Mouse (Mus musculus) megakaryocyte, embryonic 14.5 days (primary cell): ENCODE results near the gene Grm8. TPM values are rescaled to one million over a fixed set of nuclear protein-coding genes. Genes with fewer than 3 reads are reported as not detected.

Experiments
- H3K27me3 ChIP-seq: replicated peaks from 2 replicates; pipeline ENCODE3; 2012; ENCODE audit warnings: inconsistent platforms
- H3K36me3 ChIP-seq: replicated peaks from 2 replicates; pipeline ENCODE3; 2012; ENCODE audit warnings: low read length, inconsistent platforms, mixed read lengths
- H3K4me1 ChIP-seq: 2 replicates; pipeline ENCODE4 v1.6.1; 2012; ENCODE audit warnings: inconsistent platforms
- H3K4me3 ChIP-seq: replicated peaks from 2 replicates; pipeline ENCODE3; 2012; ENCODE audit warnings: moderate library complexity, mild to moderate bottlenecking, inconsistent platforms
- H3K9me3 ChIP-seq: 2 replicates; pipeline ENCODE4 v1.6.1; 2012; ENCODE audit warnings: inconsistent platforms
- FLI1 ChIP-seq: IDR thresholded peaks from 2 replicates; pipeline ENCODE4 v1.6.1; 2012; ENCODE audit warnings: low read length, inconsistent platforms, mixed read lengths
- GATA1 ChIP-seq: IDR thresholded peaks from 3 replicates; pipeline ENCODE4 v1.6.1; 2012; ENCODE audit warnings: mixed read lengths, low read length, inconsistent platforms, borderline replicate concordance
- polyA plus RNA-seq: library from polyadenylated mRNA; stranded (reverse); fragments of >175 nt; gene quantifications from 2 replicates; pipeline ENCODE4 v1.2.3, GENCODE M21; 2012; ENCODE audit warnings: low replicate concordance; ENCODE audit not compliant: insufficient read depth

Grm8 gene
- polyA plus RNA-seq, 1 experiment: 0.02 TPM

DNA sequence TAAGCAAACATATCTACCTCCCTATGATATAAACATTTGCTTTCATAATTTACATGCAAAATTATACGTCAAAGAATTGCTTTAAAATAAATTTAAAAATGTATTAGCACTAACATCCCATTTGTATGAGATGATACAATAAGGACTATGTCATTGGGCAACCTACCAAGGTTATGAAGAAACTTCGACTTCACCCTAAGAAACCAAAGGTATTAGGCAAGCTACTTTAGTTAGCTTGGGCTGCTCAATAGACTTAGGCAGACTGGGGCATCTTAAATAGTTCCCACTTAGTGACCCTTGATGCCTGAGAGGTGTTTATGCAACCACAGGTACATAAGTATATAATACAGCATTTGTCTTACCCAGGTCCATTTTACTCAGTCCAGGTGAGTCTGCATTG, 19.5 kb downstream of the Grm8 start:
- Histone ChIP-seq H3K27me3 (no peaks in the 10 kb centered on the region), H3K4me1 (no peaks in the 10 kb centered on the region), H3K36me3 (no peaks in the 10 kb centered on the region), H3K9me3 (0 out of 2 replicates have a peak, but pooled peaks cover 2% of the 10 kb centered on the region), H3K4me3 (no peak overlapping the region)
- TF ChIP-seq GATA1: no peak
- TF ChIP-seq FLI1: no peak

DNA sequence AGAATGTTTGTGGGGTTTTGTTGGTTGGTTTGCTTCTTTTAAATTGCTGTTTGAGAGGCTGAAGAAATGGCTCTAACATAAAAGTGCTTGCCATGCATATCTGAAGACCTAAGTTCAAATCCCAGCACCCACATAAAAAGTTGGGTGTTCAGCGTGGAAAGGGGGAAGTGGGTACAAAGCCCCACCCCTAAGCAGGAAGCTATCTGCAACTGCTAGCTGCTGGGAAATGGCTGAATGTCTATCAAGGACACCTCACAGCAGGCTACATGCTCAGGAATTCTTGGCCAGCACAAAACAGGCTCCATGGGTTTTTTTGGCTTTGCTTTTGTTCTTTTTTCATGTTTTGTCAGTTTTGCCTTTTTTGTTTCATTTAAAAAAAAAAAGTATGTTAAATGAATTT, 20.1 kb downstream of the Grm8 start:
- Histone ChIP-seq H3K9me3 (0 out of 2 replicates have a peak, but pooled peaks cover 2% of the 10 kb centered on the region), H3K4me1 (no peaks in the 10 kb centered on the region)
- TF ChIP-seq GATA1 (no peak), FLI1 (no peak)

DNA sequence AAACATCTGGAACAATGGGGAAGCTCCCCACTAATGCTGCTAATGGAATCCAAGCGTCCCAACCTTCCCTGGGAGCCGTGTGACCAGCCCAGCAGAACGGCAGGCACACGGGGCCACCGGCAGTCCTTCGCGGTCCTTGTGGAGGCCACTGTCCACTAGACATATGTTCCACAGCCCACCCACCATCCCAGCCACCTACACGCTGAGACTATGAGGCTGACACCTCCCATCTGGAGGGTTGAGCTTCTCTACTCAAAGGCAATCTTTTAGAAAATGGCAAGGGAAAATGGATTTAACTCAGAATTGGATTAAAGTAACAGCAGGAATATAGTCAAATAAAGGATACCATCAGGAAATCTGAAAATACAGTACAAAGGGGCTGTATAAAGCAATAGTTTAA, 23.4 kb downstream of the Grm8 start:
- TF ChIP-seq GATA1 (no peak), FLI1 (no peak)
- Histone ChIP-seq H3K4me1 (no peaks in the 10 kb centered on the region), H3K9me3 (0 out of 2 replicates have a peak, but pooled peaks cover 2% of the 10 kb centered on the region), H3K4me3 (no peak overlapping the region), H3K27me3 (no peaks in the 10 kb centered on the region), H3K36me3 (no peaks in the 10 kb centered on the region)

More for the DNA sequence above, 20.1 kb downstream of the Grm8 start:
- no peaks in the 10 kb centered on the region for H3K27me3 ChIP-seq
- no peaks in the 10 kb centered on the region for H3K36me3 ChIP-seq
- H3K4me3 ChIP-seq: no peak overlapping the region

DNA sequence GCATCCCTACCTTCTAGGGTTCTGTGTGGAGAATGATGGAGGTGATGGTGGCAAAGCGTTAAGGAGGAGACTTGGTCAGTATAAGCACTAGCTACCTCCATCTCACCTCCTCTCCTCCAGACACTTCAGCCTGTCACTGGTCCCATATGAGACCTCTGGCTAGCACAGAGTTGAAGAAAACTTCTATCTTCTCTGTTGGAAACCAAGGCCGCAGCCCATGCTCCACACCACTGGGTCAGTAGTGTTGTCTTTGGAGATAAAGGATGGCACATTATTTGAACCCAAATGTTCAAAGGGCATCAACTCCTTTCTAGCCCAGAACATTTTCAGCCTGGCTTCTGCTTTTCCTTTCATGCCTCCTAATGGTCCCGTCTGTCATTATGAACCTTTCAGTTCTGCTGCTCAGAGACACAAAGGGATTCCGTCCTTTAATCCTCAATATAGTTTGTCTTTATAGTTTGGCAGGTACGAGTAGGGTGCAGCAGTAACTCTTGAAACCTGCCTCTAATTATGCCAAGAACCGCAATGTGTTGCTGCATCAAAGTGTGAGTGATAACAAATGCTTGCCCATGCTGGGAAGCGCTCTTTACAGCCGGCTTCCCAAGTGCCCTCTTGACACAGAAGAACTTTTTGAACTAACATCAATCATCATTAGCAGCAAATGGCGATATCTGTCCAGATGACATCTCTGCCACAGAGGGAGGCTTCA, 32.2 kb downstream of the Grm8 start:
- TF ChIP-seq GATA1: no peak
- no peak for TF ChIP-seq FLI1
- no peaks in the 10 kb centered on the region for H3K36me3 ChIP-seq
- H3K4me3 ChIP-seq: no peak overlapping the region
- H3K4me1 ChIP-seq: no peaks in the 10 kb centered on the region
- no peaks in the 10 kb centered on the region for H3K27me3 ChIP-seq
- peaks cover 4% of the 10 kb centered on the region; the same call in 1 of the 2 replicates for H3K9me3 ChIP-seq

DNA sequence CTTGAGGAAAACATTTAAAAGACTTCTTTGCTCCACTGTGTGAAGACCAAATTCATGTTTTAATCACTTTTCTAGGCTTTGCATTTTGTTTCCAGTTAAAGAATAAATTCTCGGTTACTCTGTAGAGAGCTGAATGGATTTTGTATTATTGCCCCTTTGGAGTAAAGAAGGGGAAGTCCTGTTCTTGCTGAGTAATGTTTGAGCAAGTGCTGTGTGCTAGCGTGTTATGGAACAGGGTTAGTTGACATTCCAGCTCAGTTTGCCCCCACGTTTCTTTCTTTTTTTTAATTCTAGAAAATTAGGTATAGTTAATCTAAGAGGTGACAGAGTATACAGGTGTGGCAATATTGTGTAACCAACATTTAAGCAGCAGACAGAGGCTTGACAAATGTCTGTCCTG, 35.0 kb downstream of the Grm8 start:
- no peak for TF ChIP-seq FLI1
- no peak for TF ChIP-seq GATA1

DNA sequence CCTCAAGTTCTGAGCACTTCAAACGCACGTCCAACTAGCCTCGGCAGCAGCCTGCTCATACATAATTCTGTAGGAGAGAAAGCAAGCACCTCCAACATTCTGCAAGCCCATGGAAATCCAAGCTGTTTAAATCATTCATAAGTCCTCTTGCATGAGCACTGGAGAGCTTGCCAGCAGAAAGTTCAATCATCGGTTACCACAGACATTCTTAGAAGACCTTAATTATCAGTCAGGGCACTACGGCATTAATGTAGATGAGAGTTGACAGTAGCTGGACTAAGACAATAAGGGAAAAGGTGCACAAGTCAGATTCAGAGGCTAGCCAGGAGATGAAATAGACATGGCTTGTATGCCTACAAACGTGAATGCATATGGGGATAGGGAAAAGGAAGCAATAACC, 42.5 kb downstream of the Grm8 start:
- no peak overlapping the region for H3K4me3 ChIP-seq
- TF ChIP-seq FLI1: no peak
- TF ChIP-seq GATA1: no peak
- H3K4me1 ChIP-seq: no peaks in the 10 kb centered on the region
- no peaks in the 10 kb centered on the region for H3K36me3 ChIP-seq
- no peaks in the 10 kb centered on the region for H3K9me3 ChIP-seq
- no peaks in the 10 kb centered on the region for H3K27me3 ChIP-seq

More for the DNA sequence above, 35.0 kb downstream of the Grm8 start:
- Histone ChIP-seq H3K9me3 (peaks cover 4% of the 10 kb centered on the region; the same call in 1 of the 2 replicates), H3K27me3 (no peaks in the 10 kb centered on the region), H3K4me1 (no peaks in the 10 kb centered on the region), H3K4me3 (no peak overlapping the region), H3K36me3 (no peaks in the 10 kb centered on the region)

DNA sequence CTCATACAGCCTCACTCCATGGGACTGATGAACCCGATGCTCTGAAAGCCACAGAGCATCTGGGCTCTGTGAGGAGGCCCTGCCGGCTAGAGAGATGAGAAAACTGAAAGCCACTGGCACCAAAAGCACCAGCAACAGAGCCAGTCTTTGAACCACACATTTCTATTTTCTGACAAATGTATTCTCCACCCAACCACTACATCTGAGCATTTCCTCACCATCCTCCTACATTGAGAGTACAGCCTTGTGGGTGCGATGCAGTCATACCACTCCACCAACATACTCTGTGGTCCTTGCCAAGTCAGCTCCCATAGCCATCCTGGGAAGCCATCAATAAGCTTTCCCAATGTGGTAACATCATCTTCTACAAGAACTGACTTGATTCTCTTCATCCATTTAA, 43.1 kb downstream of the Grm8 start:
- TF ChIP-seq FLI1 (no peak), GATA1 (no peak)
- no peak overlapping the region for H3K4me3 ChIP-seq
- H3K4me1 ChIP-seq: no peaks in the 10 kb centered on the region
- no peaks in the 10 kb centered on the region for H3K36me3 ChIP-seq
- H3K27me3 ChIP-seq: no peaks in the 10 kb centered on the region
- no peaks in the 10 kb centered on the region for H3K9me3 ChIP-seq

DNA sequence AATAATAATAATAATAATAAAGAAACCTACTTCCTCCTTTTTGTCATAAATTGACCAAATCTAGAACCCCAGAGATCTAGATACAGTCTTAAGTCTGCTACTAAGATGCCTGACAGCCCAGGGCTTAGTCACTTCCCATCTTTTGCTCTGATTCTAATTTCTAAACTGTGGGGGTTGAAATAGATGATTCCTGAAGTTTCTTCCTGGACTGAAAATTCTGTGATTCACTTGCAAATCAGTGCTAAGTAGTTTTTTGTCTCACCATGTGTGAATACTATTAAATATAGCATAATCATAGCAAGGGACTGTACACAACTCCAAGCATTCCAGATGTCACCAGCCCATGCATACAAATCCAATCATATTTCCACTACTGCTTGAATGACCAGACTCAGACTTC, 44.0 kb downstream of the Grm8 start:
- Histone ChIP-seq H3K27me3 (no peaks in the 10 kb centered on the region), H3K4me1 (no peaks in the 10 kb centered on the region), H3K9me3 (no peaks in the 10 kb centered on the region), H3K36me3 (no peaks in the 10 kb centered on the region), H3K4me3 (no peak overlapping the region)
- TF ChIP-seq GATA1 (no peak), FLI1 (no peak)

DNA sequence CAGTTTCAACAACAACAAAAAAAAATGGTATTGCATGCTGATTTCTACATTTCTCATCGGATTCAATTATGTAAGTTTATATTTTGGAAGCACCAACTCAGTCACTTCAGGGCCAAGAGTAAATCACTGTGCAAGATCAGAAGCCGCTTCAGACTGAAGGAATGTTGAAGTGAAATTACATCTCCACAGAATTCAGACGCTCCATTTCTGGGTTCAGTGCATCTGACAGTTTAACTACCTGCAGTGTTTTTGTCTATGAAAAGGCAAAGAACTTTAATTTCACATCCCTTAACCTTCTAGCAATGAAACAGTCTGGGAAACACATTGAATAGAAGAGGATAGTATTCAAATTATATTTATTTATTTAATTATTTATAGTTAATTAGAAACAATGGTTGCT, 59.4 kb downstream of the Grm8 start:
- 0 out of 2 replicates have a peak, but pooled peaks cover 2% of the 10 kb centered on the region for H3K9me3 ChIP-seq
- no peaks in the 10 kb centered on the region for H3K36me3 ChIP-seq
- H3K4me1 ChIP-seq: no peaks in the 10 kb centered on the region
- H3K4me3 ChIP-seq: no peak overlapping the region
- TF ChIP-seq GATA1 (no peak), FLI1 (no peak)
- H3K27me3 ChIP-seq: no peaks in the 10 kb centered on the region

DNA sequence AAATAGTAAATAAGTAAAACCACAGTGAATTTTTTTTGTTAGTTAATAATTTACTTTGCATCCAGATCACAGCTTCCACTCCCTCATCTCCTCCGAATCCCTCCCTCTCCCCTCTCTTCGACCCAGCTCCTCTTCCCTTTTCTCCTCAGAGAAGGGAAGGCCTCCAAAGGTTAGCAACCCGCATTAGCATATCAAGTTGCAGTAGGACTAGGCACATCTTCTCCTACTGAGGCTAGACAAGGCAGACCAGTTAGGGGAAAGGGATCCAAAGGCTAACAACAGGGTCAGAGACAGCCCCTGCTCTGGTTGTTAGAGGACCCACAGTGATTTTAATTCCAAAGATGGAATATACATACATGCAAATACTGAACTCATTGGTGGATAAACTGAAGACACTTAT, 60.5 kb downstream of the Grm8 start:
- no peak overlapping the region for H3K4me3 ChIP-seq
- no peaks in the 10 kb centered on the region for H3K36me3 ChIP-seq
- H3K27me3 ChIP-seq: no peaks in the 10 kb centered on the region
- no peaks in the 10 kb centered on the region for H3K4me1 ChIP-seq
- TF ChIP-seq GATA1: no peak
- TF ChIP-seq FLI1: no peak
- 0 out of 2 replicates have a peak, but pooled peaks cover 2% of the 10 kb centered on the region for H3K9me3 ChIP-seq

DNA sequence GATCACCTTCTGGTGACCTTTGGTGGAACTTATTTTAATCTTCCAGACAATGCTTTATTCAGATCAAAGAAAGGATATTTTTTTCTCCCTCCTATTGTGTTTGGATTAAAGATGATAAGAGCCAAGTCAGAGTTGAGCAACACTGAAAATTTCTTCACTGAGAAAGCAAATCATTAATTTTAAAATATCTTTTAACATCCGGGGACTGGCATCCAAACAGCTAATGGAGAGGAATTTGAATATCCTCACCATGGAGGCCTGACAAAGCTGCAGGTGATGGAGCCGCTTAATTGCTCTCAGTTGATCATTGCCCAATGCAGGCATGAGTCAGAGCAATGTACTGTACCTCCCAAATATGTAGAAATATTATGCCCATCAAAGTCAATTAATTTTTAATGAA, 83.0 kb downstream of the Grm8 start:
- no peak for TF ChIP-seq GATA1
- TF ChIP-seq FLI1: no peak
- Histone ChIP-seq H3K36me3 (no peaks in the 10 kb centered on the region), H3K9me3 (no peaks in the 10 kb centered on the region), H3K4me1 (no peaks in the 10 kb centered on the region), H3K27me3 (no peaks in the 10 kb centered on the region), H3K4me3 (no peak overlapping the region)
